Mouse (Mus musculus) MEL (cell line): ENCODE measurements at regions not wholly inside any gene's neighbourhood (a gene's known extent, or its start where the extent isn't known, plus 50 kb on each side); places are given as distances from the start of the nearest gene placed in this dataset.

Experiments
- DNase-seq: peaks from one replicate; pipeline ENCODE4 v3.0.0; 2011; ENCODE audit warnings: low read depth, low spot score
- H3K27ac ChIP-seq: 2 replicates; pipeline ENCODE4 v1.5.1; 2012; ENCODE audit warnings: low read depth, mild to moderate bottlenecking, control low read depth, low read length, moderate library complexity; ENCODE audit not compliant: control insufficient read depth
- H3K27me3 ChIP-seq, 2 experiments: fragments of 150-350 bp in 1 of 2; sonication (generic) in 1 of 2; 2 replicates each; pipeline ENCODE4 v1.6.1; 2012; ENCODE audit warnings: low read length in 2 of 2, mild to moderate bottlenecking in 2 of 2, improper control_type of control experiment in 1 of 2, moderate library complexity in 1 of 2; ENCODE audit not compliant: insufficient read depth in 2 of 2, control insufficient read depth in 1 of 2
- H3K36me3 ChIP-seq, 2 experiments: 2 replicates each; pipeline ENCODE4 v1.6.1; 2012 to 2014; ENCODE audit warnings: low read length in 2 of 2, improper control_type of control experiment in 1 of 2, inconsistent platforms in 1 of 2, mild to moderate bottlenecking in 1 of 2; ENCODE audit not compliant: insufficient read depth in 2 of 2, control insufficient read depth in 1 of 2
- H3K4me1 ChIP-seq, 2 experiments: fragments of 150-350 bp in 1 of 2; sonication (generic) in 1 of 2; 2 replicates each; pipeline ENCODE4 v1.6.1; 2012; ENCODE audit warnings: low read length in 2 of 2, improper control_type of control experiment in 1 of 2, mild to moderate bottlenecking in 1 of 2; ENCODE audit not compliant: insufficient read depth in 2 of 2, control insufficient read depth in 1 of 2
- H3K4me3 ChIP-seq, 2 experiments: fragments of 150-350 bp in 1 of 2; sonication (generic) in 1 of 2; 2 replicates each; pipeline ENCODE4 v1.5.1; 2012; ENCODE audit warnings: low read depth in 2 of 2, low read length in 2 of 2, mild to moderate bottlenecking in 2 of 2, moderate library complexity in 2 of 2, control low read depth in 1 of 2, improper control_type of control experiment in 1 of 2; ENCODE audit not compliant: control insufficient read depth in 1 of 2, insufficient read depth in 1 of 2
- H3K79me2 ChIP-seq: 2 replicates; pipeline ENCODE4 v1.6.1; 2012; ENCODE audit warnings: mild to moderate bottlenecking, low read length, moderate library complexity; ENCODE audit not compliant: control insufficient read depth, poor library complexity, insufficient read depth
- H3K9ac ChIP-seq: 2 replicates; pipeline ENCODE4 v1.6.1; 2012; ENCODE audit warnings: low read depth, mild to moderate bottlenecking, control low read depth, low read length, moderate library complexity; ENCODE audit not compliant: control insufficient read depth, poor library complexity, severe bottlenecking
- H3K9me3 ChIP-seq: fragments of 150-350 bp; sonication (generic); replicated peaks from 2 replicates; pipeline ENCODE4 v1.6.1; 2012; ENCODE audit warnings: mild to moderate bottlenecking, low read length, improper control_type of control experiment, moderate library complexity; ENCODE audit not compliant: insufficient read depth
- CHD2 ChIP-seq: IDR thresholded peaks from 2 replicates; pipeline ENCODE4 v1.6.1; 2011; ENCODE audit warnings: low read length, improper control_type of control experiment
- E2F4 ChIP-seq: IDR thresholded peaks from 2 replicates; pipeline ENCODE4 v1.6.1; 2011; ENCODE audit warnings: low read depth, low read length, improper control_type of control experiment, borderline replicate concordance
- EP300 ChIP-seq, 2 experiments: IDR thresholded peaks; 2 replicates each; pipeline ENCODE4 v1.6.1; 2011; ENCODE audit warnings: improper control_type of control experiment in 2 of 2, low read length in 2 of 2, low read depth in 1 of 2, mild to moderate bottlenecking in 1 of 2
- ETS1 ChIP-seq: IDR thresholded peaks from 2 replicates; pipeline ENCODE4 v1.6.1; 2012; ENCODE audit warnings: low read depth, mild to moderate bottlenecking, inconsistent platforms, low read length, improper control_type of control experiment, moderate library complexity
- MAFK ChIP-seq: IDR thresholded peaks from 2 replicates; pipeline ENCODE4 v1.6.1; 2011; ENCODE audit warnings: low read depth, mild to moderate bottlenecking, low read length, improper control_type of control experiment, borderline replicate concordance
- MEF2A ChIP-seq: IDR thresholded peaks from 2 replicates; pipeline ENCODE4 v1.6.1; 2014; ENCODE audit warnings: low read depth, mild to moderate bottlenecking, inconsistent platforms, low read length, improper control_type of control experiment; ENCODE audit not compliant: poor library complexity, insufficient replicate concordance, severe bottlenecking; ENCODE audit errors: extremely low read depth
- MXI1 ChIP-seq: IDR thresholded peaks from 2 replicates; pipeline ENCODE4 v1.6.1; 2011; ENCODE audit warnings: mild to moderate bottlenecking, low read depth, low read length, improper control_type of control experiment
- MYC ChIP-seq: IDR thresholded peaks from 2 replicates; pipeline ENCODE4 v1.6.1; 2011; ENCODE audit warnings: low read depth, mild to moderate bottlenecking, low read length, improper control_type of control experiment, moderate library complexity
- NRF1 ChIP-seq: IDR thresholded peaks from 2 replicates; pipeline ENCODE4 v1.6.1; 2014; ENCODE audit warnings: low read depth, mild to moderate bottlenecking, inconsistent platforms, low read length, improper control_type of control experiment, moderate library complexity; ENCODE audit not compliant: poor library complexity, insufficient read depth, severe bottlenecking
- POLR2A ChIP-seq, 2 experiments: IDR thresholded peaks; 2 replicates each; pipeline ENCODE4 v1.6.1; 2011 to 2012; ENCODE audit warnings: low read length in 2 of 2, mild to moderate bottlenecking in 2 of 2, control low read depth in 1 of 2, improper control_type of control experiment in 1 of 2, low read depth in 1 of 2, moderate library complexity in 1 of 2; ENCODE audit not compliant: control insufficient read depth in 1 of 2, insufficient read depth in 1 of 2, poor library complexity in 1 of 2
- POLR2AphosphoS2 ChIP-seq: IDR thresholded peaks from 2 replicates; pipeline ENCODE4 v1.6.1; 2011; ENCODE audit warnings: low read length, improper control_type of control experiment
- RCOR1 ChIP-seq: IDR thresholded peaks from 2 replicates; pipeline ENCODE4 v1.6.1; 2012; ENCODE audit warnings: low read depth, mild to moderate bottlenecking, inconsistent platforms, low read length, improper control_type of control experiment
- SMC3 ChIP-seq: IDR thresholded peaks from 2 replicates; pipeline ENCODE4 v1.6.1; 2011; ENCODE audit warnings: low read depth, low read length, improper control_type of control experiment
- TCF12 ChIP-seq: IDR thresholded peaks from 2 replicates; pipeline ENCODE4 v1.6.1; 2014; ENCODE audit warnings: low read depth, mild to moderate bottlenecking, inconsistent platforms, low read length, improper control_type of control experiment, moderate library complexity
- UBTF ChIP-seq: IDR thresholded peaks from 2 replicates; pipeline ENCODE4 v1.6.1; 2012; ENCODE audit warnings: low read depth, mild to moderate bottlenecking, inconsistent platforms, low read length, improper control_type of control experiment, moderate library complexity, borderline replicate concordance; ENCODE audit not compliant: insufficient read depth
- USF1 ChIP-seq: IDR thresholded peaks from 2 replicates; pipeline ENCODE4 v1.6.1; 2014; ENCODE audit warnings: low read depth, mild to moderate bottlenecking, inconsistent platforms, low read length, improper control_type of control experiment, moderate library complexity
- USF2 ChIP-seq, 2 experiments: IDR thresholded peaks; 2 replicates each; pipeline ENCODE4 v1.6.1; 2011 to 2012; ENCODE audit warnings: improper control_type of control experiment in 2 of 2, low read length in 2 of 2, borderline replicate concordance in 1 of 2, inconsistent platforms in 1 of 2, low read depth in 1 of 2, mild to moderate bottlenecking in 1 of 2; ENCODE audit not compliant: insufficient read depth in 1 of 2

DNA sequence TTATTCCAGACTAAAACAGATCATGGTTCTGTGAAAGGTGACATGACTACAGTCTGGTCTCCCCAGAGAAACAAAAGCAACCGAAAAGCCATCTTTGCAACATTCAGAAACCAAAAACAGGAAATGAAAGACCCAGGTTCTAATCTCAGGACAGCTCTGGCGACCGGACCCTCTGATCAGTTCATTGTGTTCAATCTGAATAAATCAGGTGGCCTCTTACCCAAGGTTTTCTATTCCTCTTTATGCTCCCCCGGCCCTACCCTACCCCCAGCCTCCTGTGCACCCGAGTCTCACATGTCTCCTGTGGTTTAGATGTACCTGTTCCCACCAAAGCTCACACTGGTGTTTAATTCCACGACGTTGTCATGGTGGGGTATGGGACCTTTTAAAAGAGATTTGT lies 238.6 kb upstream of the Jmjd1c start:
- no peak for TF ChIP-seq RCOR1
- H3K9ac ChIP-seq: no peak overlapping the region
- H3K79me2 ChIP-seq: no peaks in the 10 kb centered on the region
- H3K9me3 ChIP-seq: no peaks in the 10 kb centered on the region
- H3K36me3 ChIP-seq: peaks cover 0 to 2% of the 10 kb centered on the region in 2 experiments; a peak in 1 of 4 replicates
- no peak overlapping the region for H3K27ac ChIP-seq
- no peaks in the 10 kb centered on the region for H3K27me3 ChIP-seq
- DNase-seq: no peak
- peaks cover 0 to 2% of the 10 kb centered on the region in 2 experiments; a peak in 1 of 4 replicates for H3K4me1 ChIP-seq
- H3K4me3 ChIP-seq: no peak overlapping the region

GRCm38 (mm10) chr10:66861421-66861820 lies 234.5 kb upstream of the Jmjd1c start:
- H3K4me1 ChIP-seq: no peaks in the 10 kb centered on the region
- H3K4me3 ChIP-seq: no peak overlapping the region
- H3K79me2 ChIP-seq: no peaks in the 10 kb centered on the region
- H3K9ac ChIP-seq: no peak overlapping the region
- no peak for TF ChIP-seq E2F4
- TF ChIP-seq MAFK: no peak
- no peak for TF ChIP-seq MXI1
- TF ChIP-seq ETS1: no peak
- no peak for TF ChIP-seq POLR2AphosphoS2
- TF ChIP-seq USF2 (IDR thresholded peaks at IDR 0.05; ENCODE audit: borderline replicate concordance in 1 of 2, insufficient read depth in 1 of 2, low read depth in 1 of 2, low read length in 2 of 2): no peak
- no peak for TF ChIP-seq USF1
- no peak for TF ChIP-seq EP300 (IDR thresholded peaks at IDR 0.05; ENCODE audit: low read depth in 1 of 2, low read length in 2 of 2)
- no peak for TF ChIP-seq CHD2
- TF ChIP-seq MEF2A: no peak
- no peak for TF ChIP-seq POLR2A (IDR thresholded peaks at IDR 0.05; ENCODE audit: control insufficient read depth in 1 of 2, insufficient read depth in 1 of 2, low read depth in 1 of 2, low read length in 2 of 2, poor library complexity in 1 of 2)
- TF ChIP-seq UBTF: no peak
- no peak for TF ChIP-seq TCF12
- no peak for TF ChIP-seq SMC3
- no peak for TF ChIP-seq NRF1
- no peak for TF ChIP-seq MYC
- no peak overlapping the region for H3K27ac ChIP-seq
- H3K27me3 ChIP-seq: no peaks in the 10 kb centered on the region
- no peaks in the 10 kb centered on the region for H3K9me3 ChIP-seq
- DNase-seq: no peak
- no peaks in the 10 kb centered on the region for H3K36me3 ChIP-seq
